Mouse (Mus musculus): ENCODE data around the gene Calr3.
A peak's percentile ranks its signal among the peaks of the same experiment; 100 is the strongest.

Calr3 gene

DNA sequence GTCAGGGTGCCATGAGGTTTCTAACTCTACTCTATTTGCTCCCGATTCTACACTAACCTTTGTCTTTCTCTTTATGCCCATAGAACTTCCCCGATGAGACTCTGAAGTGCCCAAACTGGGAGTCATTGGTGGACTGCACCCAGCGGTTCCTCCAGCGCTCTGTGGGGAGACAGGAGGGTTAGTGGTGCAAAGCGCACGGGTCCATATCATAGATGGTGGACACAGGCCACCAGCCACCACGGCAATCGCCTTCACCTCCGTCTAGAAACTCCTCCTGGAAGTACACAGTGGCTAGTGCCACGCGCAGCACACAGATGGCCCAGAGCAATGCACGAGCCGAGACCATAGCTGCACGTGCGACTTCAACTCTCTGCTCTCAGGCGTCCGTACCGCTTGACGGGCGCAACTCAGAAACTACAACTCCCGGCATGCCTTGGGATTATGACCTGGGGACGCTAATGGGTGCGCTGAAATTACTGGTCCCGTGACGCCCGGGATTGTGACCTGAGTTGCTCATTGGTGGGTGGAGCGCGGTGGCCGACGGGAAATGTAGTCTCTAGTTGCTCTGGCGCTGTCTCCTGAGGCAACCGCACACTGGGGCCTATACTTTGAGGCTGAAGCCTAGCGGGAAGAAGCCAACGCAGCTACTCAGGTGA is at the start of gene Calr3, which contains the start of gene 1700030K09Rik:
Calr3 (minus strand) TSS at position 533 of the 656 bp plus-strand sequence.
1700030K09Rik (plus strand) TSS at position 543 of the 656 bp plus-strand sequence.
- DNase-seq, result peak; percentile 99

DNA sequence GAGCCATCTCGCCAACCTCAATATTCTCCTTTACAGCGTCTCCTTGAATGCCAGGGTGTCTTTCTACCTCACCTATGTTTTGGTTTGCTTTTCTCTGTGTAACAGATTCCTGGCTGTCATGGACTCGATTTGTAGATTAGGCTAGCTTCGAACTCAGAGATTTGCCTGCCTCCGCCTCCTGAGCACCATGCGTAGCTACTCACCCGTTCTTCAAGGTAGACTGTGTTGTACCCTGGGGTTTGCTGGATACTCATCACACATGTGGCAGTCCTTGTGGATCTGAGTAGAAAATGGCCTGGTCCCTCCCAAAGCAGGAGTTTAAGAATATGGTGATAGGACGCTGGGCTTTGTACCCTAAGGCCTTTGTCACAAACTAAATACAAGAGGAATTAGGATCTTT is 49.7 kb upstream of the Calr3 start:
- DNase-seq, result no peak

DNA sequence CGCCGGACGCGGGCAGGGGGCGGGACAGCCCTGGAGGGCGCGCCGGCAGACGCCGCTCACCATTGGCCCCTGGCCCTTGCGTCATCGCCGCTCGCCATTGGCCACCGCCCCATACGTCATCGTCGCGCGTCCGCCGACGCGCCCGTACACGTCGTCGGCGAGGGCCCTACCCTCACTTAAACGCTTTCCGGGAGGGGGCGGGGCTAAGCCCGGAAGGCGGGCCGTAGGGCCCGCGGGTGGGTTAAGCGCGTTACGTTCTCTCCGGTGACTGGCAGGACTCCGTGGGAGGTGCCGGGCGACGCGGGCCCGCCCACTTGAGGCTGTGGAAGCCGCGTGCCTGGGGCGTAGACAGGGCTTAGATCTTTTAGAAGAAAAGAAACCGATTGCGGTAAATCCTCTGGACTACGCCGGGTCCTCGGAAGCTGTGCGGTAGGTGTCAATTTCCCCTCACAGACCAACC is 49.0 kb upstream of the Calr3 start:
- DNase-seq, result peak; percentile 100

DNA sequence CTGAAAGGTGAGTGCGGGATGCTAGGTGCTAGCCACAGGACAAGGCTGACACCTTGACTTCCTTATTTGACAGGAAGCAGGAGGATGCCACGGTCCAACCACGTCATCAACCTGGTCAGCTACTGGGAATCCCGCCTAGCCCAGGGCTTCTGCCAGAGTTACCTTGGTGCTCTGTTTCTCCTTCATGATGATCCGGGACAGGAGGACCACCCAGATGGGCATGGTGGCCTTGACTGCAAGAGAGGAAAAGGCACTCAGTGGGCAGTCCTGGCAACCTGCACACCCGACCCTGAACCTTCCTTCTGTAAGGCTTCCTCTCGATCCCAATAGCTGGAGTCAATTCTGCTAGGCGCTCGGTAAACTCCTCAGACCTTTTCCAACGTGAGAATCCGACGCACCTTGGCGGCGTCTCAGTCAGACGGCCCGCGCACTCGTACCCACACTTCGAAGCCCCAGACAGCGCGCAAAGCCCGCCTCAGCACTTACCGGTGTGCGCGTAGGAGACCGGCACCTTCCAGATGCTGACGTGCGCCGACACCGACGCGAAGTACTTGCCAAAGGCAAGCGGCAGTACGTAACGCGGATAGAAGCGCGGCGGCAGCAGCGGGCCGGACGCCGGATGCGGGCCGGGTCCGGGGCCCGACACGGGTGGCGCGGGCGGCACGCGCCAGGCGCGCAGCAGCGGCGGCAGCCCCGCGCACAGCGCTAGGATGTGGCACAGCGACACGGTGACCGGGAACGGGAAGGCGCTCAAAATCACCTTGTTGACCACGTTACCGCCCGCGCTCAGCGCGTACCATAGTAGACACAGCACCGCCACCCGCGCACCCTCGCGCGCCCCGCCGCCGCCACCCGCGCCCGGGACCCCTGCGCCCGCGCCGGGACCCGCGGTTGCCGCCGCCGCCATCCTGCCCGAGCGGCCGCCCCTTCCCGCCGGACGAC is 48.3 kb upstream of the Calr3 start, which contains the start of gene Slc35e1:
Slc35e1 (minus strand) TSS at position 935 of the 942 bp plus-strand sequence.
- peak; percentile 42 for DNase-seq

DNA sequence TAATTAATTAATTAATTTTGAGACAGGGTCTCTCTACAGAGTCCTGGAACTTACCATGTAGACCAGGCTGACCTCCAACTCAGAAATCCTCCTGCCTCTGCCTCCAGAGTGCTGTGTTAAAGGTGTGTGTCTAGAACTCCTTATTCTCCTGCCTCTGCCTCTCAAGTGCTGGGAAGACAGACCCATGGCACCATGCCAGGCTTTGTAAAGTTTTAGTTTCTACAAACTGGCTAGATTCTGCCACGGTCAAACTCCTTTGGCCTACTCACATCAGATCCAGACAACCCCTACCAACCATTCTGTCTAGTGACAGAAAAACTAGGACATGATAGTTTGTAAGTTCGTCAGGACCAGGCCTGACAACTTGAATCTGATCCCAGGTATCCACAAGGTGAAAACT is 47.3 kb upstream of the Calr3 start:
- no peak for DNase-seq

DNA sequence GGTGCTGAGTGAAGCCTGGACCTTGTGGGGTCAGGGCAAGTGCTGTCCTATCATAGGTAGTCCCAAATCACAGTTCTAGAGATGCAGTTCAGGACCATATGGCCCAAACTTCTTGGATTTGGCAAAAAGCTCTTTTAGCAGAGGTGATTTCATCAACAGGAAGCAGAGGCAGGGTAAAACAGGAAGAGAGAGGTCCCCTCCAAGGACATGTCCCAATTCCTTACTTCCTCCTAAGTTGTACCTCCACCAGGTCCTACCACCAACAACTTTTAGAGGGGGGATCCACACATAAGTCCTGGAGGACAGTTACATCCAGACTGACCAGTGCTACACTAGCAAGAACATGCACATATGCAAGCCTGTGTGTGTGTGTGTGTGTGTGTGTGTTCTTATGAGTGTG is 43.3 kb upstream of the Calr3 start:
- no peak for DNase-seq

DNA sequence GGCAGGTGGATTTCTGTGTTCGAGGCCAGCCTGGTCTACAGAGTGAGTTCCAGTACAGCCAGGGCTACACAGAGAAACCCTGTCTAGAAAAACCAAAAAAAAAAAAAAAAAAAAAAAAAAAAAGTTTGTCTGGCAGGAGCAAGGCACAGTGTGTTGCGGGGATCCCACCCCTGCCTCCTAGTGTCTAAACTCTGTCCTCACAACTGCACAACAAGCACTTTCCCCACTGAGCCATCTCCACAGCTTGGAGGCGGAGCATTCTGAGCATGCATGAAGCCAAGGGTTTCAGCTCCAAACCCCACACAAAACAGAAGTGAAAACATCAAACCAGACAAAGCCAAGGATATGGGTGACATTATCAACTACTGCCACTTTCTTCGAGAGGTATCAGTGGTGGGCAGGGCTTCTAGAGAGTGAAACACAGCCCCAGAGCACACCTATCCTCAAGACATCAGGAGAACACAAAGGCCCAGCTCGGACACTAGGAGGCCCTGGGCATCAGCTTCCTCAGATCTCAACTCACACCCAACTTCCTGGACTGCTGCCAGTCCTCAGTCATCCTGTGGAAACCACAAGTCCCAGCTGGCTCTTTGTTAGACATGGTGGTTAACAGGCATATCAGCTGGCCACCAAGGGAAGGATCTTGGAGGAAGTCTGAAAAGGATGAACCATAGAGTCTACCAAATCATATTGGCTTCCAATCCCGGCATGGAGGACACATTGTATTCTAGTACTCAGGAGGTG is 42.0 kb upstream of the Calr3 start:
- peak; percentile 85 for DNase-seq

DNA sequence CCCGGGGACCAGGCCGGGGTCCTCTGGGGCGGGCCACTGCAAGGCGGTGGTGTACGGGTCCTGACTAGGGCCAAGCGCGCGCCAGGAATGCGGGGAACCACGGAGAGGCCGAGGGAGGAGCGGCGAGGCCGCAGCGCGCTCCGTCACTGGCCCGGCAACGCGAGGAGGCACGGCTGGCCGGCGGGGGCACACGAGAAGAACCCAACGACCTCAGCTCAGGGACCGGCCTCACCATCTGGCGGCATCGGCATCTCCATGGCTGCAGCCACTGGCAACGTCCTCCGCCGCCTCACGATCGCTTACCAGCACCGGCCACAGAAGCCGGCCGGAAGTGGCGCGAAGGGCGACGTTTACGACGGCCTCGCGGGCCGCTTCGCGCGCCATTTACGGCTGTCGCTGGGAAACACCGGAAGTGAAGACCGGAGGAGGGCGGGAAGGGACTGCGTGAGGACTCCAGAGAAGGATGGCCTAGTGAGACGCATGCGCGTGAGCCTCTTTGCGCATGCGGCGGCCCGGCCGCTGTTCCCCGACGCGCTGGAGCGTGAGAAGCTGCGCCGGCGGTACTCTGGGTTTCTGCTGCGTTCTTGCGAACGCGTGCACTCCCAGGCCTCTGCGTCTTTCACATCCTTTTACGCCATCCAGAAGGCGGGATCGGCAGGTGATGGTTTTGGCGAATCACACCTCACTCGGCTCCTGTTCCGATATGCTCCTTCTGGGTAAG is 31.3 kb upstream of the Calr3 start, which contains the start of gene Cherp:
Cherp (minus strand) TSS at position 401 of the 721 bp plus-strand sequence.
- DNase-seq, result peak; percentile 98

DNA sequence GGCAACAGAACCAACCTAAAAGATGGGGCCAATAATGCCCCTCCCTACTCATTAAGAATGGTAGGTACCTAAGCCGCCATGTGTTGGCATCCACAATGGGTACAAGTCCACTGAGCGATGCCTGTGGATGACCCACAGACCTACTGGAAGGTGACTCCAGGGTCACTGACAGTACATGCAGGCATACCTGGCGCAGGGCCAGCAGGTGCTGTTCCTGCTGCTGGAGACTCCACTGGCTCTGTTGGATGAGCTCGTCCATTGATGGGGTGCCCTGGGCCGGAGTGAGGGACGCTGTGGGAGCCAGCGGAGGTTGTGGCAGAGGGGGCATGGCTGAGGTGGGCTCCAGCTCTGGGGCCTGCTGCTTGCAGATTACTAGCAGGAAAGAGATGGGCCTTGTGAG is 27.0 kb upstream of the Calr3 start:
- no peak for DNase-seq

DNA sequence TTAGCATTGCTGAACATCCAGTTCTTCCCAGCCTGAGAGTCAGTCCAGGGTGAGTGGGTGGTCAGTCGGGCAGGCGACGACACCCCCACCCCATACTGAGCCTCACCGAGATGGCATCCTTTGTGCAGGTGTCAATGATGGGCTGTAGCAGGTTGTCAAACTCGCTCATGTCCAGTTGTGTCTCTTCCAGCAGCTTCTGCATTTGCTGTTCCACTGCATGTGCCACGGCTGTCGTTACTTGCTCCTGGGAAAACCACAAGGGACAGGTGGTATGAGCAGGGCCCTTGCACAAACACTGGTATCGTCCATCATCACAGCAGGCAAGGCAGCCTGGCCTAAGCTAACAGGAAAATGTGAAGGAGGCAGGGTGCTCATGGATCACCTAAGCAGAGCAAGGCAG is 26.3 kb upstream of the Calr3 start:
- no peak for DNase-seq

DNA sequence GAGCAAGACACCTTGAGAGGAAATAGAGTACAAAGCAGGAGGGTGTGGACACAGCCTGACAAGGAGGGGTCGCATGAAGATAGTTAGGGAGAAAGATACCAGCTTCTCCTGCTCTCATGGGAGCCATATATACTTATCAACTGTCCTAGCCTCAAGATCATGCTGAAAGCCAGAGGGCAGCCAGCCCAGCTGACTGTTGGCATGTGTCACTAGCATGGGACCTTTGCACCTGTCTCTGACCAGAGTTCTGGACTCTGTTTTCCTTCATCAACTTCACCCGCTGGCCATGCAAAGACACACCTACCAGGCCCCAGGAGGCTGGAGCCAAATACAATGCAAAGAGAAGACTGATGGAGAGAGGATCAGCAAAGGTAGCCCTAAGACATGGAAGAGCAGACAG is 25.6 kb upstream of the Calr3 start:
- DNase-seq, result no peak

DNA sequence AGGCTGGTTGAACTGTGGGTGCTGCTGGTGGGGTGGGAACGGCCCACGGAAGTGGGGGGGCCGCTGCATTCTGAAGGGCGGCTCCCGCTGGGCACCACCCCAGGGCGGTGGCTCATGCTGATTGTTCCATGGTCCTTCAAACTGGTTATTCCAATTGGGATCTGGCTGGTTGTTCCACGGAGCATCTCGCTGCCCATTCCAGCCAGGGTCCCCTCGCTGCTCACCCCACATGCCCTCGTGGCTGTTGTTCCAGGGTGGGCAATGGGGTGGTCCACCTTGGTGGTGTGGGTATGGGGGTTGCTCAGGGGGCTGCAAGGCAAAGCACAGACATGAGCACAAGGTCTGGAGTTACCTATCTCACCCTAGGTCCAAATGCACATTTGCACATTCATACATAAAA is 20.5 kb upstream of the Calr3 start:
- DNase-seq, result no peak

DNA sequence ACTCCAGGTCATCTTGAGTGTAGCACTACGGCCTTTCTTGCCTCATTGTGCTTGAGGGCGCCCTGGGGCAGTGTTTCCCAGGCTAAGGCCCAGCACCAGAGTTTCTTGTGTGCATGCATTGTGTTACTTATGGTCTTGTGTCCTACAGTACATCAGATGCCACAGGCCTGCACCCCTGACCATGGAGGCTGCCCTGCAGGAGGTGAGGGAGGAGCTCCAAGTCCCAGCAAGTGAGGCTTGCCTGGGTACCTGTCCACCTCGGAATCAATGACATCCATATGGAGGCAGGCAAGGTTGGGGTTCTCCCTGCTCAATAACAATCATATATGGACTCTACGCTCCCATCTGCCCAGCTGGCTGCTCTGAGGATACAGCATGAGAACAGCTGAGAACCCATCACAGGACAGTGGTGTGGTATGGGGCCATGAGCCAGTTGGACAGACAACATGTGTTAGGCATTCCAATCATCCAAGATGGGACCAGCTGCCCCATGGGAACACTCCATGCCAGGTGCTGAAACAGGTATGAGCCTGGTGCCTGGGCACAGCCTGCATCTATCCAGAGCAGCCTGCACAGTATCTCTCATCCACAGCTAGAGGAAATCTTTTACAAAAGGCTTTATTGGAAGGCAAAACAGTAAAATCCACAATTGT is 16.3 kb upstream of the Calr3 start:
- no peak for DNase-seq

DNA sequence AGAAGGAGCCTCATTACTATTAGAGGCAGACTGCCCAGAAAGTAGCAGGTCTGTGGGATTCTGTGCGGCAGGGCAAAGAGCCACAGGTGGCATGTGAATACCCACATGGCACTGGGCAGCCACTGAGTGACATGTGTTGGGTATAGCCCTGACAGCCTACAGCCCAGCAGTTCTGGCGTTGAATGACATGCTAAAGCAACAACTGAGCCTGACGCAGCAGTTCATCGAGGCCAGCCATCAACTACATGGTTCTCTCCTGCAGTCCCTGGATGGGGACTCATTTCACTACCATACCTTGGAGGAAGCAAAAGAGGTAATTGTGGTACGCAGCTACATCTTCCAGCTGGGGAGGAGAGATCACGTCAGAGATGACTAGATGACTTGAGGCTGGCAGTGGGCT is 14.8 kb upstream of the Calr3 start:
- DNase-seq, result no peak

DNA sequence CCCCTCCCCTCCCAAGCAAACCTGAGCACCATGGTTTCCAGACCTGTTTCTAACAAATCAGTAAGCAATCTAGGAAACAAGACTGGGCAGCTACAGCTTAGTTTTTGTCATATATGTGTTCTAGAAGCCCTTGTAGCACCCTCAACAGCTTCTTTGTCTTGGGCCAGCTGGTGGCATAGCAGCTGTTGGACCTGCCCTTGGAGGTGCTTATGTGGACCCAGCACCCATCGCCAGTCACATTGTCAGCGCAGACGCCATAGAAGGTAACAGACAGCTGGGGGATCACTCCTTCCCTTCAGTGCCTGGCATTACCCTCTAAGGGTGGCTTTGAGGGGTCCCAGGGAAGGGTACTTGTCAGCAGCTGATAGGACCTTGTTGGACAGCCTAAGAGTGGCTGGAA is 14.1 kb upstream of the Calr3 start:
- DNase-seq, result no peak

DNA sequence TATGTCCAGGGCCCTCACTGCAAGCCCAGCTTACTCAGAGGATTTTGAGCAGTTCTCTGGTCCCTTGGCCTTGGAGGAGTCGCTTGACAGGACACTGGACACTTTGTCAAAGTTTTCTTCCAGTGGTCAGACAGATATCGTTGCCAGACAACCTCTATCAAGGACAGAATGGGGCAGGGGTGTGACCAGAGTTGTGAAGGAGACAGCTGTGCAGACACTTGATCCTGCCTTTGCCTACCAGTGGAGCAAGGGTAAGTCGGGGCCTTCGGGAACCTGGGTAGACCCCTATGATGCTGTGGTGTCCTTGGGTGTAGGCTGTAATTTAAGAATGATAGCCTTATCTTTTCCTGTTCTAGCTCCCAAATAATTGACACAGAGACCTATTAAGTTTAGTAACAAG is 11.6 kb upstream of the Calr3 start:
- no peak for DNase-seq

DNA sequence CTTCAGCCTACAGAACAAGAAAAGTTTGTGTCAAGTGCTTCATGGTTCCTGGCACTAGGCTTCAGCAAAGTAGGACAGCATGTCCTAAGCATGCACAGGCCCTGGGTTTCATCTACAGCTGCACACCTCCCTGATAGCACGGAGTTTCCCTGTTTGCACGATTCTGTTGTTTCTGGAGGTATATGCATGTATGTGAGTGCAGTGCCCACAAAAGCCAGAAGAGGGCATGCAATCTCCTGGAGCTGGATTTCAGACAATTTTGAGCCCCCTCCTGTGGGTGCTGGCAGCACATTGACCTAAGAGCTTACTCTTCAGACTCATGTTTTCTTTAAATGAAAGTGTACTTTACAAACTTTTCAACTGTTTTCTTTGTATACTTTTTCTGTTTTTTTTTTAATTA is 10.2 kb upstream of the Calr3 start:
- no peak for DNase-seq

DNA sequence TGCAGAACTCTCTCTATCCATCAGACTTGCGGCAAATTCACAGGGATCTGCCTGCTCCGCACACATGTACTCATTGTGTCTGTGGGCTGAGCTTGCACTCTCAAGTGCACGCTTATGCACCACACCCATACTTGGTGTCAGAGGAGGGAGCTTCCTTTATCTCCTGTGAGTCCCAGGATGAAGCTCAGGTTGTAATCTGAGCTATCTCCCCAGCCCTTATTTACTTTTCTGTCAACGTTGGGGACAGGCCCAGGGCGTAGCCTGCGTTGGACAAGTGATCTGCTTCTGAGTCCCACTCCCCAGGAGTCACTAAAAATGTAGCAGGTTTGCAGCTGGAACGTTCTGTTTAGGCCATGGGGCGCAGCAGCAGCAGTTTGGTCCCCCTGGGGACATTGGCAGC is 7.8 kb upstream of the Calr3 start:
- DNase-seq, result no peak

DNA sequence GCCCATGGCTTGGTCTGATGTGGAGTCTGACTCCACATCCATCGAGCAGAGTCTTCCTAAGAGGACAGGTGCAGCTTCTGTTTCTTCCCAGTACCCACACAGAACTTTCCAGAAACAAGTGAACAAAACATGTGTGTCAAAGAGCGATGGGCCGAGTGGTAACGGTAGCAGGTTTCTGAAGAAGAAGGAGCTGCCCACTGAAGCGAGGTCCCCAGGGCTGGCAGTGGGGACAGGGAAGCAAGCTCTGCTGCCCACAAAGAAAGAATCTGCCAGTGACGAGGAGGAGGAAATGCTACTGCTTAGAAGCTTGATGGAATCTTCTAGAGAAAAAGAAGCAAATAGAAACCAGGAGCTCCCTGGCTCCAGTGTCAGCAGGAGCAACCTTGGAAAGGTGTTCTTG is 1.4 kb upstream of the Calr3 start:
- no peak for DNase-seq

DNA sequence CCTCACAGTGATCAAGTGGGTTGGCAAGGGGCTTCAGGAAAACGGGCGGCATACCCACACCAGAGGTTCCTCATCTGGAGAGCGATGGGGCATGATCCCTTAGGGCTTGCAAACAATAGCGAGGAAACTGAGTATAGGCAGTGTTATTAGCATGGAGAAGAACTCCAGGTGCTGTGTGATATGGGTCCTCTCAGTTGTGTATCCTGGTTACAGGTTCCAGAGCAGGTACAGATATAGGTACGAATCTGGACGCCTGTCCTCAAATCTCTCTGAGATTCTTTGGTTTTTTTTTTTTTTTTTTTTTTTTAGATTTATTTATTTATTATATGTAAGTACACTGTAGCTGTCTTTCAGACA is 302 bp upstream of the Calr3 start:
- no peak for DNase-seq

DNA sequence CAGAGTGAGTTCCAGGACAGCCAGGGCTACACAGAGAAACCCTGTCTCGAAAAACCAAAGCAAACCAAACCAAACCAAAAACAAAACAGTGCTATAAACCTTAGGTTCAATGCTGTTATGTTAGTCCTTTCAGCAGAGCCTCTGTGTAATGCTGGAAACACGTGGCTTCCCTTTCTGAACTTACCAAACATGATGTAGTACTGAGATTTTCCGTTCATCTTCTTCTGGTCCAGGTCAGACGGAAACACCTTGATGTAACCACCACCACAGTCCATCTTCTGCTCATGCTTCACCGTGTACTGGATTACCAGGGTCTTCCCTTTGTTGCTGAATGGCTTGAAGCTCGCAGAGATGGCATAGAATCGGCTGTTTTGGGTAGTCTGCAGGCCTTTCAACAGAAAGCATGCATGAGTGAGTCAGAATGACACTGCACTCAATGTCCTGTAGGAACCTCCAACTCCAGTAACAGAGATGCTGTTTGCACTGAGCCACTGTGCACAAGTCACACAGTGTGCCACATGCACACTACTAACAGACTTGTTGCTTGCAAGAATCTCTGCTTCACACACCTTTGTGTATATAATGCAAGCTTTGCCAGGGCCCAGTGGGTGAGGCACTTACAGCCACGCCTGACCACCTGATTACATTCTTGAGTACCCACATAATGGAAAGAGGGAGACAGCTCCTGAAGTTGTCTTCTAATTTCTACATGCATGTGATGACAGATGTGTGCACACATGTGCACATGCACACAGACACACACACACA is 5.2 kb downstream of the Calr3 start:
- no peak for DNase-seq
